Mouse (Mus musculus): Measurements from ENCODE around the gene Rxfp4. TPM values are rescaled to one million over a fixed set of nuclear protein-coding genes. Genes with fewer than 3 reads are reported as not detected.
A peak's percentile ranks its signal among the peaks of the same experiment; 100 is the strongest.

Gene Rxfp4
- polyA plus RNA-seq, 1 experiment from 2014 or later, result not detected

DNA sequence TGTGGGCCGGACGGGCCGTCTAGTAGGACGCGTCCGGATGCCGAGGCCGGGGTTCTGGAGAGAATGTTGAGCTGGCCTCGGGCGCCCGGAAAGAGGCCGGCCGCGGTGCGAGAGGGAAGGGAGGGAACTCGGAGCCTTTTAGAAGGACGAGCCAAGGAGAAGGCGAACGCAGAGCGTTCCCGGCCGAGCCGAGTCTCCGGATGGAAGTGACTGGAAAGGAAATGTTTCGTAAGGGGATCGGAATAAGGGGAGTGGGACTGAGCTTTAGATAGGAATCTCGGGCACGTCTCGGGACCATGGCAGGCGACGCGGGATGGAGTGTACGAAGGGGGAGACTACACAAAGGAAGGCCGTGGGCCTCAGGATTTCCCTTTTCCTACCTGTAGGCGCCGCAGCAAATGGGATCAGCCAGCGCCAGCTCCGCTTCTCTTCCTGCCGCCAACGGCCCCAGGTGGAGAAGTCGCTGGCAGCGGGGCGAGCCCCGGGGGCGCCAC, 33.1 kb upstream of the Rxfp4 start:
- Histone ChIP-seq H3K36me3 (ENCODE audit: control insufficient read depth, insufficient read depth, low read length) (peaks cover 11% of the 10 kb centered on the region; the same call in 1 of the 2 replicates), H3K27me3 (ENCODE audit: control insufficient read depth, insufficient read depth, low read length) (no peaks in the 10 kb centered on the region), H3K9me3 (ENCODE audit: control insufficient read depth, low read length) (no peaks in the 10 kb centered on the region), H3K9ac (ENCODE audit: low read depth, low read length) (peak overlapping the region; percentile 79), H3K4me2 (replicated peaks; ENCODE audit: low read depth, low read length) (peak overlapping the region; percentile 86), H3K4me3 (ENCODE audit: low read depth, low read length) (peak overlapping the region; percentile 90), H3K4me1 (replicated peaks; ENCODE audit: control insufficient read depth, insufficient read depth, low read length) (peaks cover 4% of the 10 kb centered on the region), H3K27ac (ENCODE audit: low read depth, low read length) (peak overlapping the region; percentile 79)
- under 1% methylated on average over 45 of the region's 45 CpGs for WGBS
- peak; percentile 79 for ATAC-seq (ENCODE audit: low FRiP score)
- DNase-seq (ENCODE audit: low spot score), result peak; percentile 76

DNA sequence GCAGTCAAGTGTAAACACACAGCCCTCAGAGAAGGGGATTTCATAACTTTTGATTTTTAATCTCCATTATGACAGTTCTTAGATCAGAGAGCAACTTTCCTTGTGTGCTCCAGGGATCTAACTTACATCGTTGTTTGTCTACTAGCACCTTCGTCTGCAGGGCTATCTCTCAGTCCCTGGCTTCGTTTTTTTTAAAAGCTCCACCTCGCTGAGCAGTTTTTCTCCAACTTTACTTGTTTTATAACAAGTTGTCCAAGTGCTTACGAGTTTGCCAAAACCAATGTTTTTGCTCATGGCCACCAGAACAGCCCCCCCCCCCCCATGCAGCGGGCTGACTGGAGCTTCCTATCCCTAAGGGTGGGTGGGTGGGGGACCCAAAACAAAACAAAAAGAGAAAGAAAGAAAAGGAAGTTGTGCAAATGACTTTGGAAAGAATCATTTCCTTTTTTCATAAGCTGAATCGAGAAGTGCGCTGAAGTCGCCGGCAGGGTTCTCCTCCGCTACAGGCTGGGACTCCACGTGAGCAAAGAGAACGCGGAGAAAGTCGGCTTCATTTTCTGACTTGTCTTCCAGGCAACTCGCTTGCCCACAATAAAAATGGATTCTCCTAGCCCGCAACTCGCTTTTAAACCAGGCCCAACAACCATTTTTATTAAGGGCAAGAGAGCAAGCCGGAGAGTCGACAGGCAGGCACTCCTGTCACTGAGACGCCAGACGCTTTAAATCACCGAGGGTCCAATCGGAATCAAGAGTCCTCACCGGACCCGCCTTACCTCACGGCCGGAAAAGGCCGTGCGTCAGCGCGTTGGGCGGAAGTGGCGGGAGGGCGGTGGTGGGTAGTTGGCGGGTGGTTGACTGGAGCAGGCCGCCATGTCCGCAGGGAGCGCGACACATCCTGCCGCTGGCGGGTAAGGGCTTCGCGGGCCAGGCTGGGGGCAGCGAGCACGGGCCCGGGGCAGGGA, 32.3 kb upstream of the Rxfp4 start, which contains the start of gene Khdc4:
Gene Khdc4, plus strand, starts transcription at position 824 of the 962 bp plus-strand sequence.
- H3K27ac ChIP-seq (ENCODE audit: low read depth, low read length), result peak within 1 kb of the TSS; percentile 79
- H3K9me3 ChIP-seq (ENCODE audit: control insufficient read depth, low read length), result no peaks in the 10 kb centered on the region
- H3K36me3 ChIP-seq (ENCODE audit: control insufficient read depth, insufficient read depth, low read length), result peaks cover 5% of the 10 kb centered on the region; the same call in 1 of the 2 replicates
- peaks cover 4% of the 10 kb centered on the region for H3K4me1 ChIP-seq (replicated peaks; ENCODE audit: control insufficient read depth, insufficient read depth, low read length)
- no peaks in the 10 kb centered on the region for H3K27me3 ChIP-seq (ENCODE audit: control insufficient read depth, insufficient read depth, low read length)
- ATAC-seq (ENCODE audit: low FRiP score) (peak; percentile 98), DNase-seq (ENCODE audit: low spot score) (peak; percentile 95)
- H3K4me2 ChIP-seq (replicated peaks; ENCODE audit: low read depth, low read length), result peak within 1 kb of the TSS; percentile 86
- H3K4me3 ChIP-seq (ENCODE audit: low read depth, low read length), result peak within 1 kb of the TSS; percentile 90
- 1% methylated on average over 47 of the region's 47 CpGs for WGBS
- H3K9ac ChIP-seq (ENCODE audit: low read depth, low read length), result peak within 1 kb of the TSS; percentile 79

DNA sequence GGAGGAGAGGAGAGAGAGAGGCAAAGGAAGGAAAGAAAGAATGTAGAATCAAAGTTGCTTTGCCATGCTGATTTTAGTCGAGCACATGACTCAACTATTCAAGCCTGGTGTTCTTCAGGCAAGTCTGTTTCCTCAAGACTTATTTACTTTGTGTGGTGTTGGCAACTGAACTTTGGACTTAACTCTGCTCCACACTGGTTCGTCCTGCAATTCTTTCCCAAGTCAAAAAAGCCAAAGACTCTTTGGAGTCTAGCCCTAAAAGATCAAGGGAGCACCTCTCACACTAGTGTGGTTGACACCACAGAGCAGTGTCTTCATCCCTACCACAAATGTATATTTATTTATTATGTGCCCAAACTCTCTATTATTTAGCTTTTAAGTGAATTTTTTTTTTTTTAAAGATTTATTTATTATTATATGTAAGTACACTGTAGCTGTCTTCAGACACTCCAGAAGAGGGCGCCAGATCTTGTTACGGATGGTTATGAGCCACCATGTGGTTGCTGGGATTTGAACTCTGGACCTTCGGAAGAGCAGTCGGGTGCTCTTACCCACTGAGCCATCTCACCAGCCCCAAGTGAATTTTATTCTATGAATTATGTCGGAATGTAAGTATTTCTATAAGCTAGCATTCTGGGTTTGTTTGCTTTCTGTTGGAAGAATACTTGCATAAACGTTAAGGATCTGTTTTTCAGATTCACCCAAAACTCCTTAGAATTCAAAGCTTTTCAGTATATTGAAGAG, 31.5 kb upstream of the Rxfp4 start:
- DNase-seq (ENCODE audit: low spot score) (no peak), ATAC-seq (ENCODE audit: low FRiP score) (no peak)
- H3K9me3 ChIP-seq (ENCODE audit: control insufficient read depth, low read length), result no peaks in the 10 kb centered on the region
- H3K27ac ChIP-seq (ENCODE audit: low read depth, low read length), result no peak overlapping the region; the same call in 1 of the 2 replicates
- H3K27me3 ChIP-seq (ENCODE audit: control insufficient read depth, insufficient read depth, low read length), result no peaks in the 10 kb centered on the region
- peak overlapping the region; percentile 90 for H3K4me3 ChIP-seq (ENCODE audit: low read depth, low read length)
- 73% methylated on average over 6 of the region's 8 CpGs for WGBS
- peaks cover 2% of the 10 kb centered on the region; the same call in 1 of the 2 replicates for H3K36me3 ChIP-seq (ENCODE audit: control insufficient read depth, insufficient read depth, low read length)
- no peak overlapping the region for H3K9ac ChIP-seq (ENCODE audit: low read depth, low read length)
- H3K4me2 ChIP-seq (replicated peaks; ENCODE audit: low read depth, low read length), result peak overlapping the region; percentile 35; the same call in 1 of the 2 replicates
- H3K4me1 ChIP-seq (replicated peaks; ENCODE audit: control insufficient read depth, insufficient read depth, low read length), result peaks cover 4% of the 10 kb centered on the region

- Histone ChIP-seq H3K4me2 (replicated peaks; ENCODE audit: low read depth, low read length) (no peak overlapping the region), H3K9ac (ENCODE audit: low read depth, low read length) (no peak overlapping the region), H3K4me3 (ENCODE audit: low read depth, low read length) (no peak overlapping the region), H3K36me3 (ENCODE audit: control insufficient read depth, insufficient read depth, low read length) (0 out of 2 replicates have a peak, but pooled peaks cover 2% of the 10 kb centered on the region), H3K27me3 (ENCODE audit: control insufficient read depth, insufficient read depth, low read length) (no peaks in the 10 kb centered on the region), H3K4me1 (replicated peaks; ENCODE audit: control insufficient read depth, insufficient read depth, low read length) (peaks cover 4% of the 10 kb centered on the region), H3K27ac (ENCODE audit: low read depth, low read length) (no peak overlapping the region), H3K9me3 (ENCODE audit: control insufficient read depth, low read length) (no peaks in the 10 kb centered on the region)
- DNase-seq (ENCODE audit: low spot score) (no peak), ATAC-seq (ENCODE audit: low FRiP score) (no peak)
- 92% methylated on average over 2 of the region's 2 CpGs for WGBS
These were observed 30.9 kb upstream of the Rxfp4 start for GRCm38 (mm10) chr3:88683814-88684213.

DNA sequence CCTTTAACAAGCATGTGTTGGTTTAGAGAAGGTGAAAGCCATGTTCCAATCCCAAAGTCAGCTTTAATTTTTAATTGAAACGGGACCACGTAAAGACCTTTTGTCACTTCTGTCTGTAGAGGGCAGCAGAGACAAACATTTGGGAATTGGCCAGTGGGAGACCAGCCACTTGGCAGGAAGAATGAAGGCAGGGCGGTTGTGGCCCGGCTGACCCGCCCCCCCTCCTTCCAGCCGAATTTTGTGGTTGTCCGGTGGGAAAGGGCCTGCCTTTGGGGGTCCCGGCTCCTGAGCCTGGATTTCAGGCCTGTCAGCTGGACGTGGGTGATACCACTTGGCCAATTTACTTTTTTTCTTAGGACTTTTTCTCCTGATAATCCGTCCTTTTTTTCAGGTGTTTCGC, 24.5 kb upstream of the Rxfp4 start:
- Histone ChIP-seq H3K4me2 (replicated peaks; ENCODE audit: low read depth, low read length) (peak overlapping the region; percentile 42), H3K27ac (ENCODE audit: low read depth, low read length) (no peak overlapping the region), H3K36me3 (ENCODE audit: control insufficient read depth, insufficient read depth, low read length) (no peaks in the 10 kb centered on the region), H3K4me3 (ENCODE audit: low read depth, low read length) (peak overlapping the region; percentile 20; the same call in 1 of the 2 replicates), H3K9me3 (ENCODE audit: control insufficient read depth, low read length) (no peaks in the 10 kb centered on the region), H3K27me3 (ENCODE audit: control insufficient read depth, insufficient read depth, low read length) (no peaks in the 10 kb centered on the region), H3K9ac (ENCODE audit: low read depth, low read length) (peak overlapping the region; percentile 29; the same call in 1 of the 2 replicates), H3K4me1 (replicated peaks; ENCODE audit: control insufficient read depth, insufficient read depth, low read length) (no peaks in the 10 kb centered on the region)
- ATAC-seq (ENCODE audit: low FRiP score), result 0 out of 2 replicates have a peak, but pooled peaks have one; percentile 30
- peak; percentile 91 for DNase-seq (ENCODE audit: low spot score)
- WGBS, result 12% methylated on average over 11 of the region's 11 CpGs

- Histone ChIP-seq H3K27me3 (ENCODE audit: control insufficient read depth, insufficient read depth, low read length) (no peaks in the 10 kb centered on the region), H3K27ac (ENCODE audit: low read depth, low read length) (no peak overlapping the region), H3K4me3 (ENCODE audit: low read depth, low read length) (no peak overlapping the region), H3K9ac (ENCODE audit: low read depth, low read length) (no peak overlapping the region), H3K4me1 (replicated peaks; ENCODE audit: control insufficient read depth, insufficient read depth, low read length) (no peaks in the 10 kb centered on the region), H3K4me2 (replicated peaks; ENCODE audit: low read depth, low read length) (no peak overlapping the region), H3K9me3 (ENCODE audit: control insufficient read depth, low read length) (no peaks in the 10 kb centered on the region), H3K36me3 (ENCODE audit: control insufficient read depth, insufficient read depth, low read length) (no peaks in the 10 kb centered on the region)
- DNase-seq (ENCODE audit: low spot score) (no peak), ATAC-seq (ENCODE audit: low FRiP score) (no peak)
- 83% methylated on average over 4 of the region's 4 CpGs for WGBS
These were observed 11.2 kb upstream of the Rxfp4 start for GRCm38 (mm10) chr3:88664095-88664494.

DNA sequence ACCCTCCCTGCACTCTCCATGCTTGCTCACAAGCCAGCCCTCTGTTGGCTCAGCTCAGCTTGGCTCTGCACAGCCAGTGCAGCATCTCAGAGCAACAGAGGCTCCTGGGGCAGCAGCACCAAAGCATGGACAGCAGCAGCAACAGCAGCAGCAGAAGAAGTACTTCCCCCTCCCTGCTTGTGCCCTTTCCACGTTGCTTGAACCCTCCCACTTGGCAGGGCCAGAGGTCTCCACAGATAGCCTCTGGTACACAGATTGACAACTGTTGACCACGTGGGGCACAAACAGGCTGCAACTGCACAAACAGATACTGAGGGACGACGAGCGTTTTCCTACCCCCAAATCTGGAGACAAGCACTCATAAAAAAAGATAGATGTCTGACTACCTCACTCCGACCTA, 6.9 kb upstream of the Rxfp4 start:
- no peak overlapping the region for H3K27ac ChIP-seq (ENCODE audit: low read depth, low read length)
- H3K36me3 ChIP-seq (ENCODE audit: control insufficient read depth, insufficient read depth, low read length), result no peaks in the 10 kb centered on the region
- H3K4me2 ChIP-seq (replicated peaks; ENCODE audit: low read depth, low read length), result no peak overlapping the region
- DNase-seq (ENCODE audit: low spot score) (no peak), ATAC-seq (ENCODE audit: low FRiP score) (no peak)
- H3K9ac ChIP-seq (ENCODE audit: low read depth, low read length), result no peak overlapping the region
- WGBS, result 50% methylated on average over 6 of the region's 6 CpGs
- H3K4me1 ChIP-seq (replicated peaks; ENCODE audit: control insufficient read depth, insufficient read depth, low read length), result no peaks in the 10 kb centered on the region
- H3K27me3 ChIP-seq (ENCODE audit: control insufficient read depth, insufficient read depth, low read length), result no peaks in the 10 kb centered on the region
- no peaks in the 10 kb centered on the region for H3K9me3 ChIP-seq (ENCODE audit: control insufficient read depth, low read length)
- no peak overlapping the region for H3K4me3 ChIP-seq (ENCODE audit: low read depth, low read length)

DNA sequence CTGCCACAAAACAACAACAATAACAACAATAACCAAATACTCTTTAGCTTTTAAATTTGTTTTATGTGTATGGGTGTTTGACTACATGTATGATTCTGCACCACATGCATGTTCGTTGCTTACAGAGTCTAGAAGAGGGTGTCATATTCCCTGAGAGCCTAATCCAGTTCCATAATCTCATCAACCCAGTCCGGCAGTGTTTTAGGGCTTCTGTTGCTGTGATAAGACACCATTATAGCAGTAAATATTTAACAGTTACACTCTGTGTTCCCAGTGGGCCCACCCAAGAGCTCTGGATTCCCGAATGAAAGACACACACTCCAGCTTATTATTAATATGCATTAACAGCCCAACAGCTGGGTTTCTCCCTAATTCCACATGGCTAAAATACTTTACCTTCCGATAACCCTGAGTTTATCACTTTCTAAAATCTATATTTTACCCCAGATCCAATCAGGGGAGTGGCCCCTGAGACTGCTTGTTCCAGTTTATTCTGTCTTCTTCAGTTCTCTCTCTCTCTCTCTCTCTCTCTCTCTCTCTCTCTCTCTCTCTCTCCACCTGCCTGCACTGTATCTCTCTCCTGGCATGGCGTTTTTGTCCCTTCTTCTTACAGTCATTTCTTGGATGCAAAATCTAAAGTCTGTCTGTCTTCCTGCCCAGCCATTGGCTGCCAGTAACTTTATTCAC, 5.6 kb upstream of the Rxfp4 start:
- Histone ChIP-seq H3K9me3 (ENCODE audit: control insufficient read depth, low read length) (no peaks in the 10 kb centered on the region), H3K4me2 (replicated peaks; ENCODE audit: low read depth, low read length) (no peak overlapping the region), H3K36me3 (ENCODE audit: control insufficient read depth, insufficient read depth, low read length) (no peaks in the 10 kb centered on the region), H3K27ac (ENCODE audit: low read depth, low read length) (no peak overlapping the region), H3K4me1 (replicated peaks; ENCODE audit: control insufficient read depth, insufficient read depth, low read length) (no peaks in the 10 kb centered on the region), H3K27me3 (ENCODE audit: control insufficient read depth, insufficient read depth, low read length) (no peaks in the 10 kb centered on the region), H3K4me3 (ENCODE audit: low read depth, low read length) (no peak overlapping the region), H3K9ac (ENCODE audit: low read depth, low read length) (no peak overlapping the region)
- ATAC-seq (ENCODE audit: low FRiP score) (no peak), DNase-seq (ENCODE audit: low spot score) (no peak)
- WGBS, result 76% methylated on average over 5 of the region's 5 CpGs
